Mouse (Mus musculus) C2C12 (cell line): ENCODE data around the gene Zfp131.
"Not testable (repeated sequence)": the region's sequence is repeated elsewhere in the genome, so short reads cannot be mapped to it uniquely, and the experiment has no call there.

Experiments
- CEBPB ChIP-seq: IDR thresholded peaks from one replicate; pipeline ENCODE4 v1.6.1; 2011; ENCODE audit warnings: low read depth, mild to moderate bottlenecking, control low read depth, moderate library complexity
- CTCF ChIP-seq: IDR thresholded peaks from one replicate; pipeline ENCODE4 v1.5.1; 2011; ENCODE audit not compliant: control insufficient read depth, insufficient read depth, insufficient read length
- FOSL1 ChIP-seq: IDR thresholded peaks from one replicate; pipeline ENCODE4 v1.8.0; 2011; ENCODE audit warnings: mild to moderate bottlenecking, low read length; ENCODE audit not compliant: poor library complexity, insufficient read depth, severe bottlenecking
- MAX ChIP-seq: IDR thresholded peaks from one replicate; pipeline ENCODE4 v1.6.1; 2011; ENCODE audit warnings: mild to moderate bottlenecking, control low read depth
- MYOG ChIP-seq: IDR thresholded peaks from one replicate; pipeline ENCODE4 v1.6.1; 2011; ENCODE audit not compliant: control insufficient read depth, insufficient read length; ENCODE audit errors: extremely low read depth
- USF1 ChIP-seq: IDR thresholded peaks from one replicate; pipeline ENCODE4 v1.6.1; 2011; ENCODE audit warnings: low read depth, mild to moderate bottlenecking, control low read depth, moderate library complexity

DNA sequence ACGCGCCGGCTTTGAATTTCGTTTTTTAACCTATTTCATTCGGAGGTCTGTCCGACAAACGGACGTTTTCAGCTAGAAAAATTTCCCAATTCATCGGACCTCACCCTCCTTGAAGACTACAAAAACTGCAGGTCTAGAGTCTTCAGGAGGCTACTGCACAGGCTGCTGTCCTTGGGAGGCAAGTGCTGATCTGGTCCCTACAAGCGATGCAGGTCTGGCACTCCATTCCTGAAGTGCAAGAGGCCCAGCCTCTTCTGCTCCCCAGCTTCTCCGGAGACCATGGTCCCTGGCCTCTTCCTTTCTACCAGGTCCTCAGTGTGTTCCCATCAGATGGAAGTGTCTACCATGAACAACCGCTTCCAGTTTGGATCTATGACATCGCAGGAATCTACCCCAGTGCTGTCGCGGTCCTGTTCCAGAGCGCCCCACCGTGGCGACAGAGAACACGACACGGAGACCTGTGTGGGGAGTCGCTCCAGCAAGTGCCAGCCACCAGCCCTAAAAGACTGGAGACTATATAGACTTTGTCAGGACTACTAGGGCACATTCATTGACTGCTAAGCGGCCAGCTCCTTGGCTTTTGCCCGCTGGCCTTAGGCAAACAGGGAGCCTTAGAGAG is 47.1 kb upstream of the Zfp131 start:
- not testable (repeated sequence) for TF ChIP-seq CTCF, FOSL1, CEBPB, MYOG, USF1, MAX
